Mouse (Mus musculus) T-cell, adult 2 months (primary cell): Measurements from ENCODE around the gene Abi3bp.

Source experiments
- DNase-seq: peaks from one replicate; pipeline ENCODE4 v3.0.0; 2022; ENCODE audit warnings: low spot score

Gene Abi3bp

DNA sequence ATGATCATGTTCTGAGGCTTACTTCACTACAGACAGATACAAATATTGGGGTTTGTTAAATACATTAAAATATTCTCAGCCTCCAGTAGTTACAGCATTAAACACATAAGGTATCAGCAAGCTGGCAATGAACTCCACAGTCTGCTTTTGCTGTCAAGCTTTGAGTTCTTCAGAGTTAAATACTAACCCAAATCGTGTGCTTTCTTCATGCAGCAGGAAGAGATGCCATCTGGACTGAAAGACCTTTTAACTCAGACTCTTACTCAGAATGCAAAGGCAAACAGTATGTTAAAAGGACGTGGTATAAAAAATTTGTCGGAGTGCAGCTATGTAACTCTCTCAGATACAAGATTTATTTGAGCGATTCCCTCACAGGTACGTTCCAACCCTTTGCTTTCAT, 209.1 kb downstream of the Abi3bp start:
- DNase-seq: no peak

DNA sequence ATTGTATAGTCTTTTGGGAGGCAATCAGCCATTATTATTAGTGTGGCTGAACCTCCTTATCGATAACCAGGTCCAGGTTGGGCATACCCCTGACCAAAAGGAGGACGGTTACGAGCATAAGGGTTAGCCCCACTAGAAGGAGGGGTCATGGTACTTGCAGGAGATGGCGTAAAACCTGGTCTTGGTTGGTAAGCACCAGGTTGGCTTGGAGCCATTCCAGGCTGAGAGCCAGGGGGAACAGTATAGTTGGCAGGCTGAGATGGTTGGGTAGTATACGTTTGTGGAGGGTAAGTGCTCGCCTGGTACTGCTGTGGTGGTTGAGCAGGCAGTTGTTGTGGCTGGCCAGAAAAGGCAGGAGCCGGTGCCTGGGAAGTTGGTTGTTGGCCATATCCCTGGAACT, 213.0 kb downstream of the Abi3bp start:
- no peak for DNase-seq

DNA sequence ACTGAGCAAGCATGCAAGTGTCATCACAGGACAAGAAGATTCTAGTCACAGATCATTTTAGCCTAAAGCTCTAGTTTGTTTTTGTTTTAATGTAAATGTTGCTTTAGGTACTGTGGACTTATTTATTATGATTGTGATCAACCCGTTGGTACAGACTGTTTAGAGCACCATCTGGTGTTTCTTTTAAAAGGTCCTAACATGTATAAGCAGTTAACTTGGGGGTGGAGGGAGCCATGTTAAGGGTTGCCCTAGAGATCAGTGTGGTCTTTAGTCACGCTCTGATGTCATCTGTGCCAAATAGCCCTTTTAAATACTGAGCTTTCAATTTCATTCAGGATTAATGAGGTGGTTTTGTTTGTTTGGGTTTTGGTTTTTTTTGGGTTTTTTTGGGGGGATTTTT, 218.8 kb downstream of the Abi3bp start:
- DNase-seq: no peak

- DNase-seq: no peak
Observed at GRCm38 (mm10) chr16:56700898-56701297, 223.2 kb downstream of the Abi3bp start.

- no peak for DNase-seq
Observed at GRCm38 (mm10) chr16:56705731-56706130, 228.1 kb downstream of the Abi3bp start.

GRCm38 (mm10) chr16:56710071-56710470, 232.4 kb downstream of the Abi3bp start:
- no peak for DNase-seq

DNA sequence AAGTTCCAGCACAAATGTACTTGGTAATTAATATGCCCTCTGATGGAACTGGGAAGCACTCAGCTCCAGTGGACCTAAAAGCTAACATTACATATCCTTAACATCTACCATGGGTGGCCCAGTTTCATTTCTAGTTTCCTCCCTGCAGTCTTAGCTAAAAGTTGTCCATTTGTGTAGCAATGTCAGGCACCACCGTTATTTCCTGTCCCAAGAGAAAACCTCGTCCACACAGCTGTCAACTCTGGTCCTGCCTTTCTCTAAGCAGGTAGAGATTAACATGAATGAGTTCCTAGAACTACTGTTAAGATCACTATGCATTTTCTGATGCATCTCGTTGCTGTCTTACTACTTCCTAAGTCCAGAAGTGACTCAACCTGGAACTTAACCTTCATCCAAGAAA, 237.9 kb downstream of the Abi3bp start:
- DNase-seq: no peak

DNA sequence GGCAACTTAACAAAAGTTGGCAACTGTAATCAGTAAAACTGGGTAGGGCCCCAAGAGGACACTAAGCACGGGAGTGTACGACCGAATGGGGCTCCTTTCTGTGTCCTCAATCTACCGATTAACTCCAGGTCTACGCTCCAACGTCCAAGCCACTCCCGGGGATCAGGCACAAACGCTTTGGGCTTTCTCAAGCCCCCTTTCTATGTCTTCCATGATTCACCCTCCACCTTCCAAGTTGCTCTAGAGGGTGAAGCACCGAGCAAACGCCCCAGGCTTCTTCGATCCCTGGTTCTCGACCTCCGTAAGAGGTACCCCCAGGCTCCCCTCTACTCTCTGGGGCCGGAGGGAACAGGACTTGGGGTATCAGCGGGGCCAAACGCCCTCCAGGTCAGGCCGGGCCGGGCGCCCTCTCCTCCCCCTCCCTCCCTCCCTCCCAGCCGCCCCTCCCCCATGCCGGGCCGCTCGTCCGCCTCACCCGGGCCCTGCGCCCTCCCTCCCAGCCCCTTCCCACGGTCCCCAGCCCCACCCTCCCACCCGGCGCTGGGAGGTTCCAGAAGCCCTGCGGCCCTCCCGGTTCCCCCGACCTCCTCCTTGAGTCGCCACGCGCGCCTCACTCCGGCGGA, 239.0 kb downstream of the Abi3bp start:
- peak; percentile 4 for DNase-seq

DNA sequence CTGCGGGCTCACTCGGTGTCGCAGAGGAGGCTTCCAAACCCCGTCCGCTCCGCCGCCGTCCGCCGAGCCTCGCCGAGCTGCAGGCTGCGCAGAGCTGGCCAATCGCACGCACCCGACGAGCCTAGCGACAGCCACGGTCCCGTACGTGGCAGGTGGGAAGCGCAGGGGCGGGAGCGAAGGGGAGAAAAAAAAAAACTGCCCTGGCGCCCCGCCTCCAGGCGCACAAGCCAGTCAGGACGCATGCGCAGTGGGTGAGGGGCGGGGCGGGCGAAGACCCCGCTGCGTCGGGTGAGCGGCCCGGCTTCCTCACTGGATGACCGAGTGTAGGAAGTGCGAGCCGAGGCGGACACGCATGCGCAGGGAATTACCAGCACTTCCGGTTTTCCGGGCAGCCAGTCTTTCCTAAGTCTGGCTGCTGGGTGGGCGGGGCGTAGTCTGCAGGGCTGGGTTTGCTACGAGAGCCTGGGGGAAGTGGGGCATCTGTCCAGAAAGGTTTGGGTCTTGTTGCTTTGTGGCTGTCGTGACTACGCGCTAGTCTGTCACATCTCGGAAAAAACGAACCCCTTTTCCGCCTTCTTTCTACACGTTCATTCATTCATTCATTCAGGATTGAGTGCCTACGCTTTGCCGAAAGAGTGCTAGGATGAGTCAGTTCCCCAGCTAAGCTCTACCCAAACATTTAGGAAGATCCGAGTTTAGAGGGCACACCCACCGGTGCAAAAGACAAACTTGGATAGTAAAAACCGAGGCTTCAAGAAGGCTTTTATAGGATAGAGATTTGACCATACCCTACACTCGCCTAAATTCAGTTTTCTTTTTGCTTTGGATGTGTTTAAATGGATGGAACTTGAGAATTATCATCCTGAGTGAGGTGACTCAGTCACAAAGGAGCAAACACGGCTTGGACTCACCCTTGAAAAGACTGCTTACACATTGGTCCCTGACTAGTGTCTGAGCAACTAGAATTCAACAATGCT, 239.8 kb downstream of the Abi3bp start, which contains the start of gene Tfg:
Tfg (minus strand) TSS at position 227 of the 977 bp plus-strand sequence.
- peak; percentile 96 for DNase-seq

GRCm38 (mm10) chr16:56719031-56719430, 241.4 kb downstream of the Abi3bp start:
- no peak for DNase-seq

DNA sequence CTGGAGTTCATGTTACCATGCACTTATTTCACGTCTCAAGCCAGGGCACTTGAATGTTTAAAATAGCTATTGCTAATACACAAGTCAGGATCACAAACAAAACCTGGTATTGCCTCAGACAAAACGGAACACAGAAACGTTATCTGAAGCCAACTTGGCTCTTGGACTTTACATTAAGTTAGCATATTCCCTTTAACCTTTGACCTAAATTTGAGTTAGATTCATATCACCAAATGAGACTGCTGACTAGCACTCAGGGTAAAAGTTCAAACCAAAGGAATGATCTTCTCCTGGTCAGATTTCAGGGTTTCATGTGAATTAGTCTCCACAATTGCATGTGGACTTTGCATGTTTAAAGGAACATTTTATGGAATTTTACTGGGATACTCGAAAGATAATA, 244.7 kb downstream of the Abi3bp start:
- DNase-seq: no peak

GRCm38 (mm10) chr16:56724927-56725326, 247.2 kb downstream of the Abi3bp start:
- no peak for DNase-seq

- DNase-seq: no peak
Observed at GRCm38 (mm10) chr16:56729060-56729459, 251.4 kb downstream of the Abi3bp start.
